Mouse (Mus musculus) bone marrow macrophage, adult 2 months (primary cell): ENCODE data around the gene Dph2. TPM values are rescaled to one million over a fixed set of nuclear protein-coding genes. Genes with fewer than 3 reads are reported as not detected.

Source experiments
- H3K27ac ChIP-seq: 2 replicates; pipeline ENCODE4 v1.5.1; 2012; ENCODE audit warnings: low read depth, low read length; ENCODE audit not compliant: insufficient read depth
- H3K4me1 ChIP-seq: 2 replicates; pipeline ENCODE4 v1.6.1; 2012; ENCODE audit warnings: low read length; ENCODE audit not compliant: control insufficient read depth, insufficient read depth
- H3K4me3 ChIP-seq: 2 replicates; pipeline ENCODE4 v1.5.1; 2012; ENCODE audit warnings: mild to moderate bottlenecking, low read length, moderate library complexity; ENCODE audit not compliant: insufficient read depth
- CTCF ChIP-seq: IDR thresholded peaks from 2 replicates; pipeline ENCODE4 v1.5.1; 2012; ENCODE audit warnings: low read depth, mild to moderate bottlenecking, low read length, moderate library complexity
- POLR2A ChIP-seq: IDR thresholded peaks from 2 replicates; pipeline ENCODE4 v1.6.1; 2012; ENCODE audit warnings: mild to moderate bottlenecking, low read depth, low read length, borderline replicate concordance
- polyA plus RNA-seq: library from polyadenylated mRNA; stranded (reverse); fragments of >200 nt; gene quantifications from 2 replicates; pipeline ENCODE4 v1.2.4, GENCODE M21; 2012; ENCODE audit not compliant: missing spikeins, insufficient read depth, insufficient read length

The Dph2 gene
- polyA plus RNA-seq, 1 experiment = 5.1 TPM

DNA sequence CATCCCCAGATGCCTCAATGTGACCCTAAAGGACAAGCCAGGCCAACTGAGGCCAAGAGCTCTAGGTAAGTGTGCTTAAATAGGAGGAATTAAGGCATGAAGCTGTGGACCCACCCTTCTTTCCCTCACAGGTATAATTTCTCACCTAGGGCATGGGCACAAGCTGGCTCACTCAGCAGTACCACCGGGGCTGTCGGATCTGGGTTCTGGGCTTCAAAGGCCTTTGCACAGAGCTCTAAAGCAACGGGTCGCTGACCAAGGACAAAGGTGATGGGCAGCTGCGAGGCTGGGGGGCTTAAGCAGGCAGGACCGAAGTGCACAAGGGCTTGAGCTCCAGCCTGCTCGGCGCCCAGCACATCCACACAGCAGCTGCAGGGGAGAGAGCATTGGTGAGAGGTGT is 1.1 kb downstream of the Dph2 start:
- TF ChIP-seq POLR2A (no peak), CTCF (no peak)
- no peak overlapping the region for H3K27ac ChIP-seq
- H3K4me3 ChIP-seq = peak overlapping the region; percentile 83
- H3K4me1 ChIP-seq = peaks cover 8% of the 10 kb centered on the region

DNA sequence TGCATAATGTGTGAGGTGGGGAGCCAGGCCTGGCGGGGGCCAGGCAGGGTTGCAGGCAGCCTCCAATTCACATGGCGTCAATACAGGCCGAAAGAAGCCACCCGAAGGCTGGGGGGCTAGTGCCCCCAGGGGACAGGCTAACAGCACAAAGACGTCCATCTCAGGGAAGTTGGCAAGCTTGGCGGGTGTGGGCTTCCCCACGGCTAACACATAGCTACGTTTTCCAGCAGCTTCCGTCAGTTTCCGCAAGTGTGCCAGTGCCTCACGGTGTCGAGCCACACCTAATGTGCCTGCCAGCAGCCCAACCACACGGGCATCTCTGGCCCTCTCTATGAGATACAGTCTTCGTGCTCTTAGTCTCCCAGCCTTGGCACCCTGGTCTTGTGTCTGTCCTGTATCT is 1.8 kb downstream of the Dph2 start:
- TF ChIP-seq CTCF (no peak), POLR2A (no peak)
- Histone ChIP-seq H3K27ac (no peak overlapping the region), H3K4me1 (peaks cover 15% of the 10 kb centered on the region), H3K4me3 (no peak overlapping the region)

DNA sequence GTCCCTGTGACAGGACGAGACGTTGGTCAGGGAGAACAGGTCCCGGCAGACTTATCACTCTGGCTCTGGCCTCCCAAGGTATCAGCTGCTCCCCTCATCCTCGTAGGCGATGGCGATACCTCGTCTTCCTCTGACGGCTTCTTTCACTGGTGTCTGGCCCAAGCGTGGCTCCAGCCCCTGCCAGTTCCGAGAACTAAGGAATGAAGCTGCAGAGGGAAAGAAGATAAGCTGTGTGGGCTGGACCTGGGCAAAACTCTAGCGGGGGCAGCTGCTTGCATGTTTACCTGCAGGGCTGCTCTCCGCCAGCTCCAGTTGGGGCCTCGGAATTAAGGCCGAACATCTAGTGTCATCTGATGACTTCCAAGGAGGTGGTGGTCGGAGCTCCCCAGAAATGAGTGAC is 2.4 kb downstream of the Dph2 start:
- Histone ChIP-seq H3K4me1 (peaks cover 19% of the 10 kb centered on the region), H3K27ac (no peak overlapping the region), H3K4me3 (no peak overlapping the region)
- TF ChIP-seq POLR2A (no peak), CTCF (no peak)

DNA sequence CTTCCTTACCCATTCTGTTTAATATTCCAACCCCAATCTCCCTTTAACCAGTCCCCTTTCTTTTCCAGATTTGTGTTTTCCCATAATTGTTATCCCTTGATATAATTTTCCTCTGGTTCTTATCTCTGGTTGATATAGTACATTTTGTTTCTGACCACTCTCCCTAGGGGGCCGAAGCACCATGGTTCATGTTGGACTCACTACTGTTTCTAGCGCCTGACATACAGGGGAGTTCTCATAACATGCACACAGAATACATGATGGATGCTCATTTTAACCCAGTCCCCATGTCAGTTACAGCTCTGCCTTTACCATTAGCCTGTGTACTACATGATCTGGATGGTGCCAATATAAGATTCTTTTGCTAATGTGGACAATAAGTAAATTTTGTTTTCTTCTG is 3.9 kb downstream of the Dph2 start:
- TF ChIP-seq CTCF (no peak), POLR2A (no peak)
- Histone ChIP-seq H3K4me3 (no peak overlapping the region; the same call in 1 of the 2 replicates), H3K4me1 (peaks cover 24% of the 10 kb centered on the region), H3K27ac (no peak overlapping the region)

DNA sequence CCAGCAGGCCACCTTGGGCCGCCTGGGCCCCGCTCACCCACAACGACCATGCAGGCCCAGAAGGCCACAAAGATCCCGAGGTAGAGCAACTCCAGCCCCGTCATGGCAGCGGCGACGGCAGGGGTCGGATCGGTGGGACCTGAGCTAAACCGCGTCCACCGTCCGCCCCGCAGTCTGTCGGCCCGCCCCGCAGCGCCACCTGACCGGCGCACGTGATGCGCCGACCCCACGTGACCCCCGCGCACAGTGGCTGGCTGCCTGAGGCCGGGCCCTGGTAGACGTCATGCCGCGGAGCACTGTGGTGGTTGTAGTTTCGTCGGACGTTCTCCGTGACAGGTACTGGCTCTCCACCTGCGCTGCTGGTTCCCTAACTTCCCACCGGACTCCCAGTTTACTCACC is 4.7 kb downstream of the Dph2 start, which contains the start of gene Atp6v0b:
Gene Atp6v0b, minus strand, starts transcription at position 201 of the 400 bp plus-strand sequence.
- Histone ChIP-seq H3K4me3 (peak within 1 kb of the TSS; percentile 75), H3K4me1 (peaks cover 23% of the 10 kb centered on the region), H3K27ac (peak within 1 kb of the TSS; percentile 89)
- TF ChIP-seq CTCF (no peak), POLR2A (no peak)

DNA sequence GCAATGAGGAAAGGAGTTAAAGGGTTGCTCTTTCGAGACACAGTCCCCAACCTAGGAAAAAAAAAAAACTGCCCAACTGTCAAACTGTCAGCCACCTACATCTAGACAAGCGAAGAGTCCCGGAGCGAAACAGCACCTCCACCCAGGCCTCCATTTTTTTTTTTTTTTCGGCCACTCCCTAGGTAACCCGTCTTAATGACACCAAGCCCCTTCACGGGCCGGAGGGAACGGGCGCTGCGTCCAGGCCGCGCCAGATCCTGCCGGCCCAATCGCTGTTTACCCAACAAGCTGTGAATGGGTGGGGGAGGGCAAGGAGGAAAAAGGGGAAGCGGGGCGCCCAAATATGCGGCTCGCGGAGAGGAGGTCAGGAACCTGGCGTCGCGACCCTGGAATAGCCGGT is 5.2 kb downstream of the Dph2 start:
- Histone ChIP-seq H3K27ac (peak overlapping the region; percentile 89), H3K4me3 (peak overlapping the region; percentile 75), H3K4me1 (peaks cover 21% of the 10 kb centered on the region)
- no peak for TF ChIP-seq POLR2A
- TF ChIP-seq CTCF = no peak

DNA sequence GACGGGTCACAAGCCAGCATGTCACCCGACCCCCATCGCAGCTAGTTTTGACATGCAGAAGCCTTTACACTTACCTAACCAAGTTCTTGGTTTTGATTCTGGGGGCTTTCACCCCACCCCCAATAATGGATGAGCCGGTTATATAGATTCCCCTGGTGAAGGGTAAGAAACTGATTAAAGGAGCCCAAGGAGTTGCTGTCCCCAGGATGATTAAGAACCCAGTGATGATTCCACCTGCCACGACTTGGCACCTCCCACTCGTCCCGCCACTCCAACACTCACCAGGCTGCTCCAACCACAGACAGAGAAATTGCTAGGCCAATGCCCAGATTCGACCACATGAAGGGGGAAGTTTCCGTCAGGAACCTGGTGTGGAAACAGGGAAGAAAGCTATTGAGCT is 5.8 kb downstream of the Dph2 start:
- TF ChIP-seq POLR2A (no peak), CTCF (no peak)
- H3K27ac ChIP-seq = peak overlapping the region; percentile 89; the same call in 1 of the 2 replicates
- H3K4me1 ChIP-seq = peaks cover 21% of the 10 kb centered on the region

DNA sequence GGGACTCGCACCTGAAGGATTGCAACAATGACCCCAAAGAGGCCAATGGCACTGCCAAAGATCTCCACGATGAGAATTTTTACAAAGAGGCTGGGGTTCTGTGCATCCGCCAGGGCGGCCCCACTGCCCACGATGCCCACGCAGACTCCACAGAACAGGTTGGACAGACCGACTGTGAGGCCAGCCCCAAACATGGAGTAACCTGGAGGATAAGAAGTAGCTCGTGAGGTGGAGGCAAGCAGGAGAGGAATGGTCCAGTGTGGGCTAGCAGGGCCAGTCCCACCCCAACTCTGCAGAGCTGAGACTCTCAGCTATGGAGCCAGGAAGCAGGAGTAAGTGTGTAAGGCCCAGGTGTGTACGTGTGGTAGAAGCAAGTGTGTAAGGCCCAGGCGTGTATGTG is 6.7 kb downstream of the Dph2 start:
- no peak overlapping the region for H3K4me3 ChIP-seq
- H3K4me1 ChIP-seq = peaks cover 18% of the 10 kb centered on the region
- TF ChIP-seq POLR2A (no peak), CTCF (no peak)
- H3K27ac ChIP-seq = no peak overlapping the region

More for the DNA sequence above, 5.8 kb downstream of the Dph2 start:
- peak overlapping the region; percentile 75 for H3K4me3 ChIP-seq

DNA sequence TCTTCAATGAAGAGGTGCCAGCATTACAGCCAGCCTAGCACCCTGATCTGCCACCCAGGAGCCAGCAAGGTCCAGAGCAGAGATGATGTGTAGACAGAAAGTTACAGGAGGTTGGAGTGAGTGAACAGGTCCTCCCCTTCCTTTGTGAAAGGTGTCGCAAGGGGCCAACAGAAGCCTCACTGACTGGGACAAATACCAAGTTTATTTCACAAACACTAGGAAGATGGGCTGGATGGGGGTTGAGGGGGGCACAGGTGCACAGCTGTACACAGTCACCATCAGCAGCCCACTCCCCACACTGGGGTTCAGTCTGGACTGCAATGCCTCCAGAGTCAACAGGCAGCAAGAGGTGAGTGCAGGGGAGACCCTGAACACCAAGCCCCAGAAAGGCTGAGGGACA is 7.7 kb downstream of the Dph2 start:
- Histone ChIP-seq H3K4me1 (peaks cover 18% of the 10 kb centered on the region), H3K4me3 (0 out of 2 replicates have a peak overlapping the region, but pooled peaks have one; percentile 1), H3K27ac (no peak overlapping the region)
- TF ChIP-seq POLR2A (no peak), CTCF (no peak)

DNA sequence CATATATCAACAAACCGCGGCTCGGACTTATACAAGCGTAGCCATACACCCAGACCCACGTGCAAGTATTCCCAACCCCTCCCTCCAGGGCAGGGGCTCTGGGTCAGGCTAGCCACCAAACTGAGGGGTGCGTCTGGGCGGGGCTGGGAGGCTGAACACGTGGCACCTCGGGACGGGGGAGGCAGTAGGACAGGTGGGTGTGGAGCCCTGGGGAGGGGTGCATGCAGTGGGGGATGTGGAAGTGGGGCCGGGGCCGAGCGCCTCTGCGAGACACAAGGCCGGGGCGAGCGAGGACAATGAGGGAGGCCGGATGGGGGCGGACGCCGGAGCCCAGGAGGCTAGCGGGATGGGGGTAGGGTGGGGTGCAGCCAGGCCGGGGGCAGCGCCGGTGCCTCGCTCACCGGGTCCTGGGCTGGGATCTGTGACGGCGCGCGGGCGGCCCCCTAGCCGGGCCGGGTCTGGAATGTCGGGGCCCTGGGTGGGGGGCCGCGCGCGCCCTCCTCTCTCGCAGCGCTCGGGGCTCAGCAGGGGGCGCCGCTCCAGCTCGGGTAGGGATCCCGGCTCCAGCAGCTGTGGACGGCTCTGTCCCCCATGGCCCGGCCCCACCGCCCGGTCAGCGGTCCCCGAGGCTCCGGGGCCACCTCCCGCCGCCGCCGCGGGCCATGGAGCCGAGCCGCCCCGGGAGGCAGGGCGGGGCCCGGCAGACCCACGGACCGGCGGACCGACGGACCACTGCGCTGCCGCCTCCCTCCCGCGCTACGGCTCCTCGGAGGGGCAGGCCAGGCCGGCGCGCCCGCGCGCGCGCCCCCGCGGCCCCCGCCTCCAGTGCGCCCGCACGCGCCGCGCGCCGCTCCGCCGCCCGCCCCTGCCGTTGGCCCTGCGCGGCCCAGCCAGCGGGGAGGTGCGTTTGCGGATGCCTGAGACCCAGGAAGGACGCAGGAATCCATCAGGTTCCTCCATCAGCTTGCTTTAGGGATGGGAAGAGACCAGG is 8.8 kb downstream of the Dph2 start, which contains the start of gene B4galt2:
Gene B4galt2, minus strand, starts transcription at position 787 of the 991 bp plus-strand sequence.
- Histone ChIP-seq H3K27ac (no peak within 1 kb of the TSS), H3K4me1 (peaks cover 18% of the 10 kb centered on the region), H3K4me3 (peak within 1 kb of the TSS; percentile 44)
- TF ChIP-seq CTCF (no peak), POLR2A (no peak)

DNA sequence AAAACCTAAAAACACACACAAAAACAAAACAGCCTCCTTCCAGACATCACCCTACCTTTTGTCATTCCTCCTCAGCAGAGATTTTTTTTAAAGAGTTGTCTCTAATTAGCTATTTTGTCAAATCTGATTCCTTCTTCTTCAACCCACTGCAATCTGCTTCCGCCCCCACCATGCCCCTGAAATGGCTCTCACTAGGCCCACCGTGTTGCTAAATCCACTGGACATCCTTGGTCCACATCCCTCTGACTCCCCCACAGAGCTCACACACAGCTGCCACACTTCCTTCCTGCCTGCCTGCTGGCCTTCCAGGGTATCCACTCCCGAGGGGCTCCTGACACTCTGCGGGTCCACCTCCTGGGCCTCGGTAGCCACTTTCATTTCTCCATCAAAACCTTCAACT is 13.1 kb downstream of the Dph2 start:
- H3K4me1 ChIP-seq = no peaks in the 10 kb centered on the region
- TF ChIP-seq CTCF (no peak), POLR2A (no peak)
- no peak overlapping the region for H3K27ac ChIP-seq
- H3K4me3 ChIP-seq = no peak overlapping the region
